Mouse (Mus musculus): ENCODE data around the gene BC049730. TPM values are rescaled to one million over a fixed set of nuclear protein-coding genes. Genes with fewer than 3 reads are reported as not detected.

The BC049730 gene
- polyA plus RNA-seq, 1 experiment from 2014 or later: not detected

Other genes starting within 250 kb of the BC049730 start
- 3.3 and 3.5 TPM in 2 replicates for gene Plaur, start 246.8 kb upstream of the BC049730 start, polyA plus RNA-seq (2015; fragmentation: Nextera tagmentation; extraction: Ambion mirVana)
- 6.3 and 6.5 TPM in 2 replicates for gene Cadm4, start 227.2 kb upstream of the BC049730 start, polyA plus RNA-seq (2015; fragmentation: Nextera tagmentation; extraction: Ambion mirVana)
- gene Zfp428, start 202.2 kb upstream of the BC049730 start, polyA plus RNA-seq (2015; fragmentation: Nextera tagmentation; extraction: Ambion mirVana): 64.2 and 68.3 TPM in 2 replicates
- 0.42 and 0.66 TPM in 2 replicates for gene AC161166.1, start 196.8 kb upstream of the BC049730 start, polyA plus RNA-seq (2015; fragmentation: Nextera tagmentation; extraction: Ambion mirVana)
- gene Irgq, start 178.6 kb upstream of the BC049730 start, polyA plus RNA-seq (2015; fragmentation: Nextera tagmentation; extraction: Ambion mirVana): 6.8 and 8.1 TPM in 2 replicates
- not detected in 2 replicates for gene Pinlyp, start 163.1 kb upstream of the BC049730 start, polyA plus RNA-seq (2015; fragmentation: Nextera tagmentation; extraction: Ambion mirVana)
- gene Xrcc1, start 163.0 kb upstream of the BC049730 start, polyA plus RNA-seq (2015; fragmentation: Nextera tagmentation; extraction: Ambion mirVana): 125 and 131 TPM in 2 replicates
- 28.2 TPM in 2 replicates for gene Ethe1, start 121.7 kb upstream of the BC049730 start, polyA plus RNA-seq (2015; fragmentation: Nextera tagmentation; extraction: Ambion mirVana)
- 5.9 and 6.2 TPM in 2 replicates for gene Zfp575, start 121.6 kb upstream of the BC049730 start, polyA plus RNA-seq (2015; fragmentation: Nextera tagmentation; extraction: Ambion mirVana)
- 0.24 and 0.34 TPM in 2 replicates for gene Phldb3, start 98.5 kb upstream of the BC049730 start, polyA plus RNA-seq (2015; fragmentation: Nextera tagmentation; extraction: Ambion mirVana)
- 7.9 and 10.2 TPM in 2 replicates for gene Lypd3, start 72.7 kb upstream of the BC049730 start, polyA plus RNA-seq (2015; fragmentation: Nextera tagmentation; extraction: Ambion mirVana)
- gene Tex101, start 32.6 kb upstream of the BC049730 start, polyA plus RNA-seq (2015; fragmentation: Nextera tagmentation; extraction: Ambion mirVana): not detected in 2 replicates
- not detected in 2 replicates for gene Gm4763, start 17.7 kb downstream of the BC049730 start, polyA plus RNA-seq (2015; fragmentation: Nextera tagmentation; extraction: Ambion mirVana)
- not detected in 2 replicates for gene Cd177, start 51.1 kb downstream of the BC049730 start, polyA plus RNA-seq (2015; fragmentation: Nextera tagmentation; extraction: Ambion mirVana)
- gene Ceacam10, start 68.0 kb downstream of the BC049730 start, polyA plus RNA-seq (2015; fragmentation: Nextera tagmentation; extraction: Ambion mirVana): 0.39 TPM in 1 of 2 replicates, not detected in the other
- 19.5 and 23.9 TPM in 2 replicates for gene Gm9844, start 153.0 kb downstream of the BC049730 start, polyA plus RNA-seq (2015; fragmentation: Nextera tagmentation; extraction: Ambion mirVana)
- not detected in 2 replicates for gene Lypd4, start 160.7 kb downstream of the BC049730 start, polyA plus RNA-seq (2015; fragmentation: Nextera tagmentation; extraction: Ambion mirVana)
- gene Dmrtc2, start 160.8 kb downstream of the BC049730 start, polyA plus RNA-seq (2015; fragmentation: Nextera tagmentation; extraction: Ambion mirVana): not detected in 2 replicates
- gene Rps19, start 175.1 kb downstream of the BC049730 start, polyA plus RNA-seq (2015; fragmentation: Nextera tagmentation; extraction: Ambion mirVana): 2,528 and 2,568 TPM in 2 replicates
- gene Cd79a, start 188.1 kb downstream of the BC049730 start, polyA plus RNA-seq (2015; fragmentation: Nextera tagmentation; extraction: Ambion mirVana): 0.45 and 0.86 TPM in 2 replicates
- gene Arhgef1, start 193.7 kb downstream of the BC049730 start, polyA plus RNA-seq (2015; fragmentation: Nextera tagmentation; extraction: Ambion mirVana): 131 and 132 TPM in 2 replicates
- gene Gm4881, start 235.3 kb downstream of the BC049730 start, polyA plus RNA-seq (2015; fragmentation: Nextera tagmentation; extraction: Ambion mirVana): not detected in 2 replicates

Measured in limb, embryonic 13.5 days (tissue).